Mouse (Mus musculus): ENCODE measurements around the gene Dlg2.

Dlg2 gene

DNA sequence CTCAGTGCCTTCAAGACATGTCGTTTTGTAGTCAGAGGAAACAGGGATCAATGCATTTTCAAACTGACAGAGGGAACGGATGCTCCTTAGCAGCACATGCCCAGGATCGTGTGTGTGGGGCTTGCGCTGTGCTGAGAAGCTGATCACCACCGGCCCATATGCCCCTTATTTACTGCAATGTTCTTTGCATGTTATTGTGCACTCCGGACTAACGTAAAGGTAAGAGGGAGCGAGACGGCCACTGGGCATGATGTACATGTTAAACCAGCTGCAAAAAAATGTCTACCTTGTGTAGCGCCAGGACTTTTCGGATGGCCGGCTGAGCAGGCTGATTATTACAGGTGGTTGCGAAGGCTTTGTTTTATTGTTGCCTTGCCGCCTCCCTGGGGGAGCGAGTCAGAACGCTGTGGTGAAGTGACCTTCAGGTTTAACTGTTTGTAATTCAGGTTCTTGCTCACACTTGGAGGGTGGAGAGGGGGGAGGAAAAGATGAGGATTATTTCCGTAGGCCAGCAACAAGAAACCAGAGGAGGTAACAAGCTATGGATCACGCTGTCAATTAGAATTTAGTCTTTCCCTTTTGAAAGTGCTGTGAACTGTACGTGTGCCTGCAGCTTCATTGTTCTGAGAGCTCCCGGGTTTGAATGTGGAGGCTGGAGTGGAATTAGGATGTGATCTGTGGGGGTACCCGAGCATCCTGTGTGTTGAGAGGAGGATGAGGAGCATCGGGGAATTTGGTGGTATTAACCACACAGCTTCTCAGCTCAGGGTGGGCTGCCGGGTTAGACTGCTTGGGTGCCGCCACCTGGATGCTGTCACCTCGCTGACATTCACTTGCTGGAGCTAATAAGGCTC is 614.6 kb downstream of the Dlg2 start:
- peak; percentile 51 for DNase-seq

DNA sequence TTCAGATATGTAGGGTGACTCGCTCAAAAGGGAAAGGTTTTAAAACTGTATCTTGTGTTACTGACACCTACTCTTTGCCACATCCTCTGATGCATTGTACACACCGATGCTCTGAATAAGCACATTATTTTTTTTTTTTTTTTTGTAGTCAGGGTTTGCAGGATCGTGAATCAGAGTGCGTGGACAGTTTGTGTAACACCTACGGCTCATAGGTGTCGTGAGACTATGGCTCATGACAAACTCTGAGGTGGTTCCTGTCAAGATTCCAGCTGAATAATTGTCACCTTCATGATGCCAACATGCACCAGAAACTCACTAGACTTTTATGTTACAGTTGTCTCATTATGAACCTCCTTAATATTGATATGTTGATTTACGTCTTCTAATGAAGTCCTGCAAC is 620.0 kb downstream of the Dlg2 start:
- DNase-seq: no peak

DNA sequence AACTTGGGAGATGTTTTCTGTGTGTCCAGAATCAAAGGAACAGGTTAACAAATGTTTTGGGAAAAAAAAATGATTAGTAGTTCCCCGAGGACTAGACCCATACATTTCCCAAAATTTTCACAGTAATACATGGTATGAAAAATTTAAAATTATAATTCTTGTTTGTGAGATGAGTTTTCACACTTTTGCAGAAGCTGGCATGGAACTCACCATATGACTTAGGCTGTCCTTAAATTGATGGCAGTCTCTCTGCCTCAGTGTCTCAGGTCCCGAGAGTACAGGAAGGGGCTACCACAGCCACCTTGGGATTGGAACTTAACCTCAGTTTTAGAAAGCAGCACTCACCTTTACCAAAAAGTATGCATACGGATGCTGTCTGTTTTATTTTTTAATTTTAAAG is 622.0 kb downstream of the Dlg2 start:
- DNase-seq: no peak

DNA sequence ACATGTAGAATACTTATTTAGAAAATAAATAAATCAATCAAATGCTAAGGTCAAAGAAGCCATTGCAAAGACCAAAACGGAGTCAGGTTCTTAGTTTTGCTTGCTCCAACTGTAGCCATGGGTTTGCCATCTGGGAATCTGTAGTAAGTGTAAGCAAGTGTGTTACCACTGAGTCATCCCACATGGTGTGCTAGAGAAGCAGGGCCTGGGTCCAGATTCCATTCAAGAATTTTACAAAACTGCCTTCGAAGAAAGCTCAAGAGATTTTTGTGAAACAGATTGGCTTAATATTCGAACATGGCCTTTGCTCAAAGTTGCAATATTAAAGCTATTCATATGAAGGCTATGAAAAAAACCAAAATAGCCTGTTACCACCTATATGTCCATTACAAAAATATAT is 633.1 kb downstream of the Dlg2 start:
- no peak for DNase-seq

DNA sequence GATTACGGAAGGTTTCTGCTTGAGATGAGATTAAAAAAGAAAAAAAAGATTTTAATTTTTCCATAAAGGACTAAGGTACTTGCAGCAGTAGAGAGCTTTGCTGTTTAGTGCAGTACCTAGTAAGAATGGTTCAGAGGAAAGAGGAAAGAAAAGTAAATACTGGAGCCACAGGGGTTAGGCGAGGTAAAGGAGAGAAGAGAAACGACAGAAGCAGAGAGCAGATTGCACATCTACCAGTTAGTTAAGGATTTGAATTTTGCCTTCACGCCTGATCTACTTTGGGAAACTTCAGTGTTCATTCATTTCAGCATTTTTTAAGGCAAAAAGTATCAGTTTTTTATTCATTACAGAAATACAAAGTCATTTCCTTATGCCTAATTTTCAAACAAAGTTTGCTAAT is 655.7 kb downstream of the Dlg2 start:
- no peak for DNase-seq

DNA sequence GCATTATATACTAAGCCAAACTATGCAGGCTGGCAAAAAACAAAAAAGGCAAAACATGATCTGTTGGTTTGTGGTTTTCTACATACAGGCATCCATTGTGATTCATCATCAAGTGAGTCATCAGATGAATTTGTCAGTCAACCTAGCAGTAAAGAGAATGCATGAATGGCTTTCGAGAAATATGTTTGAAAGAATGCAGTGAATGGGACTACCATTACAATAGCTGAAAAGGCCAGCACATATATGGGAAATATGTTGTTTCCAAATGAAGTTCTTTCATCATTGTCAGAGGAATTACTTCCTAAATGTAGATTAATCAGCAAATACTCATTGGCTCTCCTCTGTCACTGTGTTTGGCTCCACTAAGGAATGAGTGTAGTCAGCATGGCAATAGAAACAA is 677.6 kb downstream of the Dlg2 start:
- no peak for DNase-seq

DNA sequence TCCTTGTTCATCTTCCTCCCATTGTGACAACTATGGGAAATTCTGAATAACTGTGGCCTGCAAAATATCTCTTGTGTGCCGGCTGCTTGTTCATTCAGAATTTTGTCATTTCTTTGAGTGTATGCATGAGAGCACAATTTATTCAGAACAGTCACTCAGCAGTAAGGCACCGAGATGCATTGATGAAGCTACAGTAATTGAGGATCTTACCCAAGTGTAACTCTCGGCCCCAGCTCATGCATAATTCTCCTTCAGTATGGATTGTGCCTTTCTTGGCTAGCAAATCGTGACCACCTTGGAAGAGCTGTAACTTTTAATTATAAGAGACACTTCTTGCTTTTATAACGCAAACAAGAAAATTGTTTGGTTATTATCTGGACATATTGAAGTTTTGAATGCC is 682.7 kb downstream of the Dlg2 start:
- DNase-seq: no peak

DNA sequence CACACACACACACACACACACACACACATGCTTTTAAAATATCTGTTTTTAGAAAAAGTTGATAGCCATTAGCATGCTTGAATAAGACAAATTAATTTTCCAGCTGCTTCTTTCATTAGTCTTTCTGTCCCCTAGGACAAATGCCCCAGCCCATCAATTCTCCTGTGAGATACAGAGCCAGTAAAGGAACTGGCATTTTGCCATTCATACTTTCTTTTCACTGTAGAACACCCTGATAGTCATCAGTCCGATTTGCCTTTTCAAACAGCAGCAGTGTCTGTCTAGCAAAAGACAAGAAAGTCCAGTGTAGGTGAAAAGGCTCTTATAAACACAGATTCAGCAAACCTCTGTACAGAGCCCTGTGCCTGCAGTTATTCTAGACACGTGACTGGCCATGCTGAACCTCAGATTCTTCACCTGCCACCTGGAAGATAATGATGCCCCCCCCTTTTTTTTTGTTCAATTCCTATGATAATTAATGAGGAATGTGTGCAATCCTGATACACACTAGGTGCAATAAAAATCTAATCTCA is 685.2 kb downstream of the Dlg2 start:
- no peak for DNase-seq

DNA sequence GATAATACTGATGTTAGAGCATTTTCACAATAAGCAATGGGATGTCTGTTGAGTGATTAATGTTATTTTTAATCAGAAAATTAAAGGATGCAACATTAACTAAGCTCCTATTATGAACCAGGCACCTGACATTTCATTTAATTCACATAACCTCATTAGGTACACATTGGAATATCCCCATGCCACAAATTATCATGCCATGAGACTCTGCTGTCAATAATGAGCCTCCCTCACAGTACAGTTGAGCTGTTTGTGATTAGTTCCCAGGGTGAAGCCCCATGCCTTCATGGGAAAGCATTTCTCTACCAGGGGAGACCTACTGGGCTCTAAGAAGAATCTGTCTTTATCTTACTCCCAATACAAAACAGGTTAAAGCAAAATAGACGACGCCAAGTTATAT is 697.1 kb downstream of the Dlg2 start:
- DNase-seq: no peak

DNA sequence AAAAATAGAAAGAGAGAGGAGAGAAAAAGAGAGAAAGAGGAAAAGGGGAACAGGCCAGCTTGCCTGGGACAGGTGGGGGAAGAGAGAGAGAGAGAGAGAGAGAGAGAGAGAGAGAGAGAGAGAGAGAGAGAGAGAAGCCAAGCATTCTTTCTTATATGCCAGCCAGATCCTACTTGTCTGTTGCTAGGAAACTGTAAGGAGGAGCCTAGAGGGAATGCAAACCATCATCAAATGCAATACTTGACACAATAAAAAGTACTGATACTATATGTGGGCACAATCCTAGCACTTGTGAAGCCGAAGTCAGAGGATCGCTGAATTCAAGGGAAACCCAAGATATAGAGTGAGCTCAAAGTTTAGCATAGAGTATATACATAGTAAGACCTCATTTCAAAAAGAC is 711.7 kb downstream of the Dlg2 start:
- no peak for DNase-seq

DNA sequence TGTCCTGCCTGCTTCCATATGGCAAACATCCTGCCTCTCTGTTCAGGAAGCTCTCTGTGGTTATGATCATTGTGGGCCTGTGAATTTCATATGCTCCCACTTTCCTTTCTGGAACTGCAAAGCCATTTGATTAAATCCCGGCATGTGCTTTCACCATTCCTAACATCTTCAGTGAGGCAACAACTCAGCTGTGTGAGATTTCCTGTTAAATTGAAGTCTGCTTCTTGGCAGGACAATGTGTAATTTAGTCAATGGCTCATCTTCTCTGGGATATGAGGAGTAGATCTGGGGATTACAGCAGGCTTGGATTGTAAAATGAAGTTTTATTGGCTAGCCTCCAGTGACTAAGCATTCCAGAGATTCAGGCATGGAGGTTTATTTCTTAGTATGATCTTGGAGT is 722.9 kb downstream of the Dlg2 start:
- no peak for DNase-seq

DNA sequence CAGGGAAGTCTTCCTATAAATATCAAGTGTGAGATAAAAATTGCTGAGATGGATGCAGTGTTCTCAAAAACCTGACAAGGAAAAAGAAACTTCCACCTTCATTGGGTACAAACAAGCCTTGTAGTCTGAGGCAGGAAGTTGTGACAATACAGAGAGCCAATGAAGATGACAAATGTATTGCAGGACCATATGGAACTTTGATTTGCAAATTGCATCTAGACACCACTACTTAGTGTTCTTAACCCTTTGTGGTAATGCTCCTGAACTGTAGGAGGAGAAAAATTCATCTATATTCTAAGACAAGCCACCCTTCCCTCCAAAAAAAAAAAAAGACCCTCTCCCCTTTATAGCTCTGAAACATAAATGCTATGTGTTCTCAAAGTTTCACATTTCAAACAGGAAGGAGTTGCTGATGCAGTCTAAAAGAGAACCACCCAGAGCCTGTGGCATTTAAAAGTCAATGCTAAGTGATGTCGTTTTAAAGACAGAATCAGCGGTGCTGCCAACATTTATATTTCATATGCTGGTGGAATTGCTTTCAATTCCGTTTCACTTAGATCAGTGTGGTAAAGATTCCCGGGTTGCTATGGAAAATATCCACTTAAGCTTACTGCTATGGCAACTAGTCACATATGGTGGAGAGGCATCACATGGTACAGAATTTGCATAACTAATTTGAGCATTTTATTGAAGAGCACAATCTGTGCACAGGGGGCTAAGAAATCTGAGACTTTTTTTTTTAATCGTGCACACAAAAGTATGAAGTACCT is 731.8 kb downstream of the Dlg2 start:
- no peak for DNase-seq

DNA sequence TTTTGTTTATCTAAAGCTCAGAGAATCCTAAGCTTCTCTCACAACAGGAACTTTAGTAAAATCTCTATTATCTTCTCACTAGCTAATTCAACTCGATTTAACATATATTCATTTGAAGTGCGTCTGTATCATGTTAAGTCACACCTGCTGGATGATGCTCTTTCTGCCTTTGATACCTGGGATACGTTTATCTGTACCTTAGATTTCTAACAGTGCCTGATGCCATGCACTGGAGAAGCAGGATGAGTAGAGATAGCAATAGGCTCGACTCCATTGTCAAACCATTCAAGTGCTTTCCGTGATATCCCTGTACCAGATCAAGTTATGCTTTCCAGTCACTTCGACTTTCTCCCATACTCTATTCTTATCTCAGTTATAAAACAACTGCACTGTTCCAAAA is 732.5 kb downstream of the Dlg2 start:
- no peak for DNase-seq

DNA sequence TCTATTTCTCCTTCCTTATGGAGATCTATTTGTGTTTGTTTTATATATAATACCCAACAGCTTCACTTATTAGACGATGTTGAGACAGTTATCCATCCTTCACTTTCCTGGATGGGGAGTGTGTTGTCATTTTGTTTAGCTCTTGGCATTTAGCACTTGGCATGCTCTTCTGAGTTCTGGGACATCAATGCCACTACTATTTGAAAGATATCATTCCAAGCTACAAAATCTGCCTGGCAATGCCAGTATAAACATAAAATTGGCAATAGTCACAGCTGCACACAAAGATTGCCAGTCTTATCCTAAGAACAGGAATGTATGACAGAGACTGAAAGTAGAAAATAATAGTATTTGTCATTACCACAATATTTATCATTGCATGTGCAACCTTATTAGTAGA is 735.8 kb downstream of the Dlg2 start:
- no peak for DNase-seq

DNA sequence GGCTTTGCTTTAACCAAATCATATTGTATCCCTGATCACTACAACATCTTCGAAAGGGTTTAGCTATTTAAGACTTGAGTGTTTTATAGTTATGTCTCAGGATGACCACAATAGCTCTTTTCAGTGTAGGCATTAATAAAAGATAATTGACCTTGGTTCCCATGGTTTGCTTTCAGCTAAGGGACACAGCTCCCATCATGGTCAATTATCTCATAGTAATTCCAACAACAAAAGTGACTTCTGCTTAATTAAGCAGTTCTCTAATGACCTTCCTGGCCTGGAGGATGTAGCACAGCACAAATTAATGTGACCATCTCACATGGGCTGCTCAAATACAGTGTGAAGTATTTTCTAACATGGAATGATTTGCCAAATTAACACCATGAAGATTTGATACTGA is 738.4 kb downstream of the Dlg2 start:
- DNase-seq: no peak

DNA sequence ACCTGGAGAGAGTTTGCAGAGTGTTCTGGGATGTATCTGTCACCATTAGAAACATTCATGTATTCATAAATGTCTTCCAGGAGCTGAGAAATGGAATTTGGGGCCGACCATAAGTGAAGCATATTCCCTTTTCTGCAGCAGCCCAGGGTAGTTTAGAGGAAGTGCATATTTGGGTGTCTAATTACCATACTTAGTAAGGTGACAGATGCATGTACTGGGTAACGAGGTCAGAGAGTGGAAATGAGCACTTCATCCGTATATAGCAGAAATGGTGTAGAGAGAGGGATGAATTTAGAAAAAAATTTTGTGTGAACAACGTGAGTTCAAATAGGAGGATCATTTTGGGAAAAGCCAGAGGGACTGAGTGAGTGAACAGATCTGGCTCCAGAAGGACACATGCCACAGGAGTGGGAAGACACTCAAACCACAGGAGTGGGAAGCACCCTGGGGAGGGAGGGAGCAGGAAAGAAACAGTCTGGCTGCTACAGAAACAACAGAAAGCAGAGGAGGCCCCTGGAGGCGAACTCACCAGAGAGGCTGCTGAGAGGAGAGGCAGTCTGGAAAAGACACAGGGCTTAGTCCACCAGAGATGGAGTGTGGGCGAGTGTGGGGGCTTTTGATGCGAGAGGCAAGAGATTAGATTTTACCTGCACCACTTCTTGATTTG is 742.0 kb downstream of the Dlg2 start:
- DNase-seq: peak; percentile 66

DNA sequence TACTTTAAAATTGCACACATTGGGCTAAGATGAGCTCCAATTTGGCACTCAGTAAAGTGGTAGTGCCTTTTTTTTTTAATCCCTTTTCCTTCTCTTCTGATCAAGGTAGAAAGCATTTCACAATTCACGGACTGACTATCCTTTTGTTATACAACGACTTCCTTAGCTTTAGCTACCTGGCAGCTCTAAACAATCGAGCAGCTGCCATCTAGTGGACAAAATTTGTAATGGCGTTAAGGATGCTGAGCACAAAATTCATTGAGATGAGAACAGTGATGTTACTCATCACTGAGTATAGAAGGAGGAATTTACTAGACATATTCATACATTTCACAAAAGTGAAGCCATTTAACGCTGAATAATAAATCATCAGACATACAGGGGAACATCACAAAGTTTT is 750.0 kb downstream of the Dlg2 start:
- DNase-seq: peak; percentile 54

DNA sequence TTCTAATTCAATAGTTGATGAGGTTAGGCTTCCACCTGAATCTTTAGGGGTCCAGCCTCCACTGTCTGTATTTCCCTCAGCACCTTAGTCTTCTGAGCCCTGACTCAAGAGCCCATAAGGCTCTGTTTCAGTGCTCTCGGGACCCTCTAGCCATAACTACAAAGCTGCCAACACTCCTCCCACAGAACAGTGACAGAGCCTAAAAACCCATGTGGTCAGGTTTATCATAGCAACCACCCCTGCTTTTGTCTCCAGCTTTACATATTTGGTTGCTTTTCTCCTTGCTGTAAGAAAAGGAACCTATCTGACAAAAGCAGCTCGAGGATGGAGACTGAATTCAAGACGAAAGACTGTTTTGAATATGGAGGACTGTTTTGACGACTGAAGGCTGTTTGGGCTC is 765.2 kb downstream of the Dlg2 start:
- peak; percentile 48 for DNase-seq

DNA sequence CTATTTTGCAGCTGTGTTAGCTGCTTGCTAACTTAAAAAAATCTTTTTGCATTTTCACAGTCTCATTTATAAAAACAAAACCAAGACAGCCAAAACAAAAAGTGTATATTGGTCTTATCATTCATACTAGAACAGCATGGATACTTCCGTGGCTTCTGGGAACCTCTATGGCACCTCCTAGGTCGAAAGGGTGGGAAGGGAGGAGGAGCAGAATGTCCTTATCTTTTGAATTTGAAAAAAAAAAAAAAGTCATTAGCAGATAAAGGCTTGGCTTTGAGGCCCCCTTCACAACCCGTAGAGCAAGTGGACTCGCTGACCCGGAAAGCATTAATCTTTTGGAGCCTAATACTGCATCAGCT is 785.2 kb downstream of the Dlg2 start:
- no peak for DNase-seq

DNA sequence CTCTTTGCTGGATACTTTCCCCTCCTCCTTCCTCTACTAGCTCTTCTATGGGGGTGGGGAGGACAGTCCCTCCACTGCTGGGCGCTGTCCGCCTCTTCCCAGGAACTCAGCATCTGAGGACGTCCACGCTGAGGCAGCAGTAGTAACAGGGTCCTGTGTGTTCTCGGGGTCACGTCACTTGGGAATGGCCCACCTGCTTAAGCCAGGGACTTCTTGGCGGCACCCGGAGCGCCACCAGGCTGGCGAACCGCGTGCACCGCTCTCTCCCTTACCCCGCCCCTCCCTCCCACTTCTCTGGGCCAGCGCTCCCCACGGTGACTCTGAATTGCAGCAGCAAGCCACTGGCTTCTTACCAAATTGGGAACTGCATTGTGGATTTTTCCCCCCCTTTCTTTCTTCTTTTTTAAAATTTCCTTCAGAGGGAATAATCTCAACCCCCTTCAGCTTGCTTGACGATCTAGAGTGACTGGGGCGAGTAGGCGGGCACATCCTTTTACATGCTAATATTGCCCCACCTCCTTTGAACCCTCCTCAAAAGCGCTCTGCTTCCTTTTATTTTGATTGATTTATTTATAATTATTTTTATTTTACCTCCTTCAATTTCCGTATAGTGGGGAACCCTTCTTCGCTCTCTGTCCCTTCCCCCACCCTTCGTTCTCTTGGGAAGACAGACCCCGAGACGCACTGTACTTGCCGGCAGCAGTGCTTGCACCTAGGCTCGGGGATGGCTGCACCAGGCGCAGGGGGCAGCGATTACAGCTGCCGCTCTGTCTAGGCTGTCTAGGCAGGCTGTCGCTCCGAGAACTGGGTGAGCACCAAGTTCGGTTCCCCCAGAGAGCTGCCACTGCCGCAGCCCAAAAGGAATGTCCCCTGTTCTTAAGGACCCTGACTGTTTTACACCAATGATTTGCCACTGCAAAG is 785.8 kb downstream of the Dlg2 start:
- peak; percentile 66 for DNase-seq

DNA sequence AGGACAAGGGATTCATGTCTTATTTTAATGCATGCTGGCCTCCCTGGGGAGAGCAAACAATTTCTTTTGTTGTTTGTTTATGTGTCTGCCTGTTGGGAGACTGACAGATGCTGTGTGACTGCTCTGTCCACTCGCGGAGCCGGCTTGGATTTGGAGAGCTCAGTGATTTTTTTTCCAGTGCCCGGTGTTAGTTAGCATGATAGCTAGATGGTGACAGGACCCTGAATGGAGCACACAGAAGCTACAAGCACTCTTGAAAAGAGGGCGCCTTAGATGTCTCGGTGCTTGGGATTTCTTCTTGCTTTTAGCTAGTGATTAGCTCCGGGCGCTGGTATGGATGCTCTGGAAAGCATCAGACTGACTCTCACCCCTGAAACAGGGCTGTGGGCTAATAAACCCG is 786.5 kb downstream of the Dlg2 start:
- DNase-seq: peak; percentile 33

DNA sequence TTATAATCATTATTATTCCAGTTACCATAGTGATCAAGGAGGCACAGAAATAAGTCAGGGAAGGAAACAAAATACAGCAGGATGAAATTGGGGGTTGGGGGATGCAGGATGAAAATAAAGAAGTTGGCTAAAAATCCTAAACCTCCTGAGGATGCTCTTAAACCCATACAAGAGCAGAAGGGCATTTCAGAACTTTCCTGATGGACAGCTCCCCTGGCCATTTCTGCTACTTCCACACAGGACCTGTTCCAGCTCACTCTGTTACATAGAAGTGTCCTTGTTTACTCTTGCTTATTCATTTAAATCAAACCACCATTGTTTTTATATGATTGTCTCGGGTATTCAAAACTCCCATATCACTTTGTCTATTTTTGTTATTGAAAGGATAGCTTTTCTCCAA is 791.3 kb downstream of the Dlg2 start:
- no peak for DNase-seq

DNA sequence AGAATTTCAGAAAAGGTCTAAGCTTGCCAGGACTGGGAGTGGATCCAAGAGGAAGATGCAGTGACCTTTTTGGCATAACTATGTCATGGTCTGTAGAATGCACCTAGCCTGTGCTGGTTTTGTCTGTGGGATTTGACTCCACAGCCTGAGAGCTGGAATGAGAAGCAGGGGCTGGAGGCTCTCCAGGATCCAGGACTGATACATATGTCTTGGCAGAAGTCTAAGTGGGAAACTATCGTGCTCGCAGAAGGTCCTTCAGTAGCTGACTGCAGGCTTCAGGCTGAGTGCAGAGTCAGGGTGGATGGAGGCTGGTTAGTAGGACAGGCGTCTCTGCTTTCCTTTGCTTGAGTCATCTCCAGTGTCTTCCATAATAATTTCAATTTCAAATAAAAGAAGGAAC is 807.7 kb downstream of the Dlg2 start:
- DNase-seq: peak; percentile 48

All from right cerebral cortex, postnatal 25 days (tissue).